Mouse (Mus musculus) intestine, embryonic 16.5 days (tissue): ENCODE data around the gene Als2cr12. TPM values are rescaled to one million over a fixed set of nuclear protein-coding genes. Genes with fewer than 3 reads are reported as not detected.
"Not testable (repeated sequence)": the region's sequence is repeated elsewhere in the genome, so short reads cannot be mapped to it uniquely, and the experiment has no call there.

Experiments
- ATAC-seq: fragments of 200-750 bp; cut with Nextera tagmentation; 2 replicates; pipeline ENCODE4 v1.8.0; 2017; ENCODE audit warnings: moderate TSS enrichment, moderate library complexity
- H3K27ac ChIP-seq: fragments of 300-500 bp; sonication (generic); 2 replicates; pipeline ENCODE4 v1.5.1; 2014; ENCODE audit warnings: mild to moderate bottlenecking, low read length
- H3K27me3 ChIP-seq: fragments of 300-500 bp; sonication (generic); replicated peaks from 2 replicates; pipeline ENCODE4 v1.6.1; 2014; ENCODE audit warnings: low read length, control low read depth, mixed read lengths; ENCODE audit not compliant: control insufficient read depth, insufficient read depth
- H3K36me3 ChIP-seq: fragments of 300-500 bp; sonication (generic); 2 replicates; pipeline ENCODE4 v1.6.1; 2014; ENCODE audit warnings: low read length, control low read depth; ENCODE audit not compliant: control insufficient read depth, insufficient read depth
- H3K4me1 ChIP-seq: fragments of 300-500 bp; sonication (generic); 2 replicates; pipeline ENCODE4 v1.6.1; 2014; ENCODE audit warnings: low read length, control low read depth, mixed read lengths; ENCODE audit not compliant: control insufficient read depth, insufficient read depth
- H3K4me2 ChIP-seq: fragments of 300-500 bp; sonication (generic); 2 replicates; pipeline ENCODE4 v1.6.1; 2014; ENCODE audit warnings: low read depth, low read length, control low read depth
- H3K4me3 ChIP-seq: fragments of 300-500 bp; sonication (generic); 2 replicates; pipeline ENCODE4 v1.5.1; 2014; ENCODE audit warnings: mild to moderate bottlenecking, low read length
- H3K9ac ChIP-seq: fragments of 300-500 bp; sonication (generic); 2 replicates; pipeline ENCODE4 v1.6.1; 2014; ENCODE audit warnings: low read depth, low read length
- H3K9me3 ChIP-seq: fragments of 300-500 bp; sonication (generic); 2 replicates; pipeline ENCODE4 v1.6.1; 2016; ENCODE audit warnings: low read length, control low read depth; ENCODE audit not compliant: control insufficient read depth
- WGBS: fragments of 180-500 bp; shearing (Covaris S2); extraction: QIAGEN DNeasy Blood & Tissue Kit; methylation state at CpG from one replicate; pipeline ENCODE4 v1.1.7; 2014; 5-methylcytosine and 5-hydroxymethylcytosine counted together
- polyA plus RNA-seq: library from polyadenylated mRNA; unstranded; fragments of >200 nt; fragmentation: Nextera tagmentation; extraction: Ambion mirVana; gene quantifications from 2 replicates; pipeline ENCODE4 v1.2.1, GENCODE M21; 2015

The Als2cr12 gene
- polyA plus RNA-seq, 1 experiment from 2014 or later: 1.8 TPM

DNA sequence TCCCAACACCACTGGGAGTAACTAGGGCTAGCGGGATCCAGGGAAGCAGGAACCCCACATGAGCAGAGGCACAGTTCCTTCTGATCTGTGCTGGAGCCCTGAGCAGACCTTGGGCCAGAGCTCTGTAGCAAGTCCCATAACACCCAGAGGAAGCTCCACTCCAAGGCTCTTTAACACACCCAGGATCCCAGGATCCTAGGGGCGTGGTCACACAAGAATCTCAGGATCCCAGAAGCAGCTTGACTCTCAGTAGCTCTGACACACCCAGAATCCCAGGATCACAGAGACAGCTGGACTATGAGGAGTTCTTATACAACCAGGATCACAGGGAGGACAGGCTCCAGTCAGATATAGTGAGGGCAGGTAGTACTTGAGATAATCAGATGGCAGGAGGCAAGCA lies 23.7 kb downstream of the Als2cr12 start:
- H3K27ac ChIP-seq: no peak overlapping the region
- no peaks in the 10 kb centered on the region for H3K36me3 ChIP-seq
- H3K4me3 ChIP-seq: no peak overlapping the region
- ATAC-seq: no peak
- H3K9ac ChIP-seq: no peak overlapping the region
- H3K9me3 ChIP-seq: no peaks in the 10 kb centered on the region
- 78% methylated on average over 2 of the region's 2 CpGs for WGBS
- H3K27me3 ChIP-seq: no peaks in the 10 kb centered on the region
- no peaks in the 10 kb centered on the region for H3K4me1 ChIP-seq
- H3K4me2 ChIP-seq: no peak overlapping the region

DNA sequence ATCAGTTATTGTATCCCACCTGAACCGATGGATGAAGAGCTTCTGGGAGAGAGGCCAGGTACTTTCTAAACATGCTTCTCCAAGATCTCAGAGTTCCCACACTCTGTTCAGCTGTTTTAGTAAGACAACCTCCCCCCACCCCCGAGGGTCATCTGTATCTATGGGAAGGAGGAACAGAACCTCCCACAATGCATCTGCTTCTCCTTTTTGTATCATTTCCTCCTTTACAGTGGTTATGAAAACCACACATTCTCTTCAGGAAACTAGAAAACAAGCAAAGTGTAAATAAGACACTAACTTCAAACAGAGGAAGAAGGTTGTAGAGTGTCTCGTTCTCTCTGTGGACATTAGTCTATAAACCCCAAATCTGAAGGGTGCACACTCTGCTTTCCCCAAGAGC lies 26.2 kb downstream of the Als2cr12 start:
- not testable (repeated sequence) for ATAC-seq, H3K9me3 ChIP-seq, H3K27ac ChIP-seq, H3K4me3 ChIP-seq, H3K4me1 ChIP-seq, H3K27me3 ChIP-seq, H3K9ac ChIP-seq, H3K4me2 ChIP-seq, H3K36me3 ChIP-seq
- WGBS: 72% methylated on average over 3 of the region's 3 CpGs

DNA sequence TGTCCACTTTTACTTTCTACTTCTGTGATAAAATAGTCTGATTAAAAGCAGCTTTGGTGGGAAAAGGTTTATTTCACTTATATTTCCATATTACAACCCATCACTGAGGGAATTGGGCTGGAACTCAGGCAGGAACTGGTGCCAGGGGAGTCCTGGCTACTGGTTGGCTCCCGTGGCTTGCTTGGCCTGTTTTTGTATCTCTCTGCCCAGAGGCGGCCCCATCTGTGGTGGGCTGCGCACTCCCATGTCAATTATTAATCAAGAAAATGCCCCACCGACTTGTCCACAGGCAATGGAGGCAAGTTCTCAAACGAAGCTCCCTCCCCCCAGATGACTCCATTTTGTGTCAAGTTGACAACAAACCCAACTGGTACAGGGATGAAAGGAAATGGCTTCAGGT lies 27.6 kb downstream of the Als2cr12 start:
- 78% methylated on average over 5 of the region's 5 CpGs for WGBS
- Histone ChIP-seq H3K4me3 (no peak overlapping the region), H3K27ac (no peak overlapping the region), H3K9ac (no peak overlapping the region), H3K27me3 (no peaks in the 10 kb centered on the region), H3K4me2 (no peak overlapping the region), H3K4me1 (no peaks in the 10 kb centered on the region), H3K9me3 (no peaks in the 10 kb centered on the region), H3K36me3 (no peaks in the 10 kb centered on the region)
- no peak for ATAC-seq

DNA sequence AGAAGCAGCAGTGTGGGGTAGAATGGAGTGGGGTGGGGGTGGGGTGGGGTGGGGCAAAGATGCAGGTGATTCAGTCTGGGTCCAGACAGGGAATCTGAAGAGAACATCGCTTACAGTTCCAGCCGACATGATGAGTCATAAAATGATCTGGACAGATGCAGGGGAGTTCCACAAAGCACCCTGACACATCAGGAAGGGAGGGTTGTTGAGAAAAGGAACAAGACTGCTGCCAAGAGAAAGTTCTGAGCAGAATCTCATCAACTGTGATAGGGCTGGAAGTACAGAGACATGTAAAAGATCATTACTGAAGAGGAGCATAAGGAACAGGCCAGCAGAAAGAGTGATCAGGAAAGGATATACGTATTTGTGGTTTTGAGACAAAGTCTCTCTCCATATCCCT lies 32.4 kb downstream of the Als2cr12 start:
- ATAC-seq, H3K27me3 ChIP-seq, H3K4me1 ChIP-seq, H3K36me3 ChIP-seq, H3K9ac ChIP-seq, H3K4me3 ChIP-seq, H3K27ac ChIP-seq, H3K4me2 ChIP-seq, H3K9me3 ChIP-seq: not testable (repeated sequence)
- 79% methylated on average over 3 of the region's 3 CpGs for WGBS

DNA sequence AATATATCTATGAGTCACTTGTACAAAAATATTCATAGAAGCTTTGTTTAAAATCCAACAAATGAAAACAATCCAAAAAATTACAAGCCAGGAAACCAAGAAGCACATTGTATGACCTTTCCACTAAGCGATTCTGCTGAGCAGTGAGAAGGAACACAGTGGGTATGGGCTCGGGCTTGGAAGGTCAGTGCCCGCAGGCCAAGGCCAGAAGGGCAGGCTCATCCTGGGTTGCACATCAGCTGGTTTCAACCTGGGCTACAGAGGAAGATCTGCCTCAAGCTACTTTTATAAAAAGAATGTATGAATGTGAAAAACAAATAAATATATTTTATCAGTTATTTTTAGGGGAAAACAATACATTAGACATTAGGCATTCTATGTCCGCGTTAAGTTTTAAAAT lies 33.1 kb downstream of the Als2cr12 start:
- 91% methylated on average over 5 of the region's 5 CpGs for WGBS
- H3K36me3 ChIP-seq, H3K4me2 ChIP-seq, H3K27me3 ChIP-seq, H3K9me3 ChIP-seq, H3K27ac ChIP-seq, ATAC-seq, H3K4me1 ChIP-seq, H3K9ac ChIP-seq, H3K4me3 ChIP-seq: not testable (repeated sequence)

DNA sequence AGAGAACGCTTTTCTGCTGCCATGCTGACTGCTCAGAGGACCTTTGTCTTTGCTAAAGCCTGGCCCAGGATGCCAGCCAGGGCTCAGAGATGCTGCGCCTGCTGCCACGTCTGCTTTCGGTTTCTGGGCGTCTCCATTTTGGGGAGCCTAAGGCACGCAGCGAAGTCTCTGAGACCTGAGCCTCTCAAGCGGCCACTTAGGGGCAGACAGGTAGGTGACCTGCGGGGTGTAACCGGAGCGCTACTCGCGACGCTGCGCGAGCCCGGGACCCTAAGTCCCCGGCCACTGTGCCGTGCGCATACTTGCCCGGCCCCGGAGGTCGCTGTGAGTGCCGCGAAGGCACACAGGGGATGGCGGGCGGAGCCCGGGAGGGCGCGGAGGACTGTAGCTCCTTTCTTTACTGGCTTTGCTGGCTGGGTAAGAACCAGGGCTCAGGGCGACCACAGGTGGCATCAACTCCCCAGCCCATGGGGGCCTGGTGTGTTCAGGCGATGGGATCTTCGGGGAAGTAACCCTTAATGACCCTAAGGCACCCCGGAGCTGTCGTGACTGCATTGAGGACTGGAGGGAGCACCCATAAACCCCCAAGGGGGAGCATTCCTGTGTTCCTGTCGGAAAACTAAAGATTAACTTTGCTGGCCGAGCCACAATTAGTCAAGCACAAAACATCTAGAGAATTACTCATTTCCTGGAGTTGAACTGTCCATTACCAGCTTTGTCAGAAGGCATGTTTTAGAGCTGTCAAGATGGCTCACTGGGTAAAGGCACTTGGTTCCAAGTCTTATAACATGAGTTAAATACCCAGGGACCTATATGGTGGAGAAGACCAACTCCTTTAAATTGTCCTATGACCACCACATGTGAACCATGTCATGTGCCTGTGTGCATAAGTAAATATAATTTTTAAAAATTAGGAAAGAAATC lies 43.0 kb downstream of the Als2cr12 start:
- H3K4me2 ChIP-seq: peak overlapping the region; percentile 84
- H3K27ac ChIP-seq: no peak overlapping the region
- WGBS: 2% methylated on average over 37 of the region's 37 CpGs
- H3K4me3 ChIP-seq: peak overlapping the region; percentile 67
- H3K9me3 ChIP-seq: no peaks in the 10 kb centered on the region
- no peaks in the 10 kb centered on the region for H3K36me3 ChIP-seq
- H3K9ac ChIP-seq: peak overlapping the region; percentile 86
- H3K4me1 ChIP-seq: no peaks in the 10 kb centered on the region
- ATAC-seq: peak; percentile 87
- no peaks in the 10 kb centered on the region for H3K27me3 ChIP-seq

DNA sequence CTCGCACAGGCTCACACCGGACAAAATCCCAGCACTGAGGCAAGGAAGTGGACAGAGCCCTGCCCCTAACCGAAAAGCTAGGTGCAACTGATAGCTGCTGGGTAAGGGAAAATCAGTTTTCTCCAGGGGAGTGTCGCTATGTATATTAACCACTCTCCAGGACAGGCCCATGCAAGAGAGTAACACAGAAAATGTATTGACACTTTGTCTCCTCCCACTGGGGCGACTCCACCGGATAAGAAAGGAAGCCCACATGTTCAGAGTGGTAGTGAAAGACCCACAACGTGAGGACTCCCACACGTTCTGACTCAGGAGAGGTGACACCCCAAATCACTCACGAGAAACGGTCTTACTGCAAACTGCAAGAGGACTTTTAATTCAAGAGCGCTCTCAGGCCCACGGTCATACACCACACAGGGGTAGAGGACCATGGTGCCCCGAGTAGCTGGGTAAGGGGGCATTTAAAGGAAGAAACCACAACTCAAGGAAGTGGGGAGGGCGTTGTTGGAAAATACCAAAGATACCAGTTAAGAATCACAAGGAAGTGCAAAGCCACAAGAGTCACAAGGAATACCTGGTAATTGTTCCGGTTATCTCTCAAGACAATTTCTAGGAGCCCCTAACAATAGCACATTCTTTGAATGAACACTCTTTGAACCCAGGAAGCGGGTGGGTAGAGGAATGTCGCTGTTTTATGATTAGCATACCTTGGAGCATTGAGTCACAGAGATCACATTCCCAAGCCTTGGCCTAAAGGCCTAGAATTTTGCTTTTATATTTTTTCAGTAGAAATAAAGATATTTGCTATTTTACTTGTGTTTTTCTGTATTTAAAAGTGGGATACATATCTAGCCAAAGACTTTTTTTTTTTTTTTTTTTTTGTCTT lies 44.0 kb downstream of the Als2cr12 start:
- H3K9me3 ChIP-seq, H3K27ac ChIP-seq, H3K4me1 ChIP-seq, H3K36me3 ChIP-seq, H3K27me3 ChIP-seq: not testable (repeated sequence)
- H3K4me2 ChIP-seq: peak overlapping the region; percentile 84
- ATAC-seq: 0 out of 2 replicates have a peak, but pooled peaks have one; percentile 19
- H3K9ac ChIP-seq: peak overlapping the region; percentile 86
- peak overlapping the region; percentile 67 for H3K4me3 ChIP-seq
- WGBS: 82% methylated on average over 17 of the region's 17 CpGs

DNA sequence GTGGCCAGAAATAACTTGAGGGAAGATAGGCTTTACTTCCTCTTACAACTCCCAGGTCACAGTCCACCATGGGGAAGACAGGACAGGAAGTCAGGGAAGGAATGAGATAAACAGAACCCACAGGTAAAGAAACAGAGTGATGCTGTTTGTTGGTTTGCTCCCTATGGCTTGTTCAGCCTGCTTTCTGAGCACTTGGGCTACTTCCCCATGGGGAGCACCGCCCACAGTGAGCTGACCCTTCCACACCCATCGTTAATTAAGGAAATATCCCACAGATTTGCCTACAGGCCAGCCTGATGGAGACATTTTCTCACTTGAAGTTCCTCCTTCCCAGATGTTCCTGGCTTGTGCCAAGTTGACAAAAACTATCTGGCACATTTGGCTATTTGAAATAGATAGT lies 66.9 kb downstream of the Als2cr12 start:
- H3K9ac ChIP-seq, H3K4me3 ChIP-seq, H3K36me3 ChIP-seq, H3K27ac ChIP-seq, H3K4me2 ChIP-seq, H3K4me1 ChIP-seq, H3K27me3 ChIP-seq, ATAC-seq, H3K9me3 ChIP-seq: not testable (repeated sequence)
- 89% methylated on average over 1 of the region's 2 CpGs for WGBS

DNA sequence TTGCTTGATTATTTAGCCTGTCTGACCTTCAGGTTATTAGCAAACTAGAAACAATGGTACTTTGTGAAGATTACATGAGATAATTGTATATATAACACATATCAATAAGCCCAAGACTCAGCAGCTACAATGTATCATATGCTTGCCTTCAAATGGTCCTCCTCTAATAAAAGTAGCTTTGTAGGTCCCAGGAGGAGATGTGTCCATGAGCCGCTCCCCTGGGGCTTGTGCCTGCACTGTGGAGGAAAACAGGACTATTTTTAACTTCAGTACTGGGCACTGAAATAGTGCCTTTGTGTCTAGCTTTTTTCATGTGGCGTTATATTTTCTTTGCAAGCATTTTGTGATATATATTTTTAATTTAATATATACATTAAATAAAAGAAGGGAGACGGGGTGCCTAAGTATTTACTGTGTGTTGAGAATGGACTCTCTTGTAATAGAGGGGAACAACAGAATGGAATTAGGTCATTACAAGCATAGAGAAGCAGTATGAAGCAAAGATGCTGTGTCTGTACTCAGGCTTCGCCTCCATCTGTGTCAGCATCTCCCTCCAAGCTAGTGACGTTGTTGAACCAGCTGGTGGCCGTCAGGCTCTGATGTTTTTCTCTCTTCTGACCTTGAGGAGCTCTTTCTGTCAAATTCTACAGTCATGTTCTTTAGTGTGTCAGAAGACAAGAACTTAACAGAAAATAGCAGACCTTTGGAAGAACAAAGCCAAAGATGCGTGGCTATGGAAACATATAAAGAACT lies 73.6 kb downstream of the Als2cr12 start:
- no peak; the same call in 1 of the 2 replicates for ATAC-seq
- no peak overlapping the region for H3K9ac ChIP-seq
- H3K27me3 ChIP-seq: no peaks in the 10 kb centered on the region
- peaks cover 3% of the 10 kb centered on the region for H3K9me3 ChIP-seq
- H3K27ac ChIP-seq: no peak overlapping the region
- WGBS: 55% methylated on average over 7 of the region's 7 CpGs
- no peaks in the 10 kb centered on the region for H3K4me1 ChIP-seq
- no peak overlapping the region for H3K4me3 ChIP-seq
- no peak overlapping the region for H3K4me2 ChIP-seq
- no peaks in the 10 kb centered on the region for H3K36me3 ChIP-seq
